Mouse (Mus musculus): ENCODE measurements around the gene Ccdc149. TPM values are rescaled to one million over a fixed set of nuclear protein-coding genes. Genes with fewer than 3 reads are reported as not detected.
A peak's percentile ranks its signal among the peaks of the same experiment; 100 is the strongest.

Ccdc149 gene
- total RNA-seq, 2 experiments from 2014 or later, result 40.4 to 44.9 TPM

DNA sequence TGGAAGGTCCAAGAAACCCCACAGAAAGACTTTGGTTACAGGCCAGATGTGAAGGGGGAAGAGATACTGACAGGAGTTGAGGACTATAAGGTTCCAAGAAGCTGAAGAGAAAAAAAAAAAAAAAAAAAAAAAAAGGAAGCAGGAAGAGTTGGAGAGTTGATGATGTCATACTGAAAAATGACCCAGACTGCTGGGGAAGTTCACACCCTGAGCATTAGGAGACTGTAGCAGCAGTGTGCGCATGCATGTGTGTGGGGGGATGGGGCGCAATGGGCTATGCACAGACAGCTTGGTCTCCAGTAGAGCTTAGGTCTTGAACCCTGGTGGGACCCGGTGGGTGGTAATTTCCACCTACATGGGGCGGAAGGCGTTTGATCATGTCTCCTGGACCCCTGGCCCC, 87.6 kb downstream of the Ccdc149 start:
- DNase-seq (ENCODE audit: low spot score in 2 of 2), result no peak

DNA sequence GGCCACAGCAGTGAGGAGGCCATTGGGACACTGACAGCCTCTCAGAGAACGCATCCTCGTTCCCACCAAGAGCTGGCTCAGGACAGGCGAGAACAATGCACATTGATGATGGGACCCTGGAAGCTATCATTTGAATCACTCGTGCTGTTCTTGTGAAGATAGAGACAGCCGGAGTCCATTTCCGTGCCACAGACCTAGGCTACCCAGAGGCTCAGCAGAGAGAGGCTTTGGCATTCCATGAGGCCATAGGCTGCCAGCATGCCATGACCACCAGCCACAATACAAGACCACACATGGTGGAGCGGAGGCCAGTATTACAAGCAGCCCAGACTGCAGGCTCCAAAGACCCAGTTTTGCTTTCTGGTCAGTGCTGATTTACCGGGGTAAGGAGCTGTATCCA, 88.5 kb downstream of the Ccdc149 start:
- no peak for DNase-seq (ENCODE audit: low spot score in 2 of 2)

DNA sequence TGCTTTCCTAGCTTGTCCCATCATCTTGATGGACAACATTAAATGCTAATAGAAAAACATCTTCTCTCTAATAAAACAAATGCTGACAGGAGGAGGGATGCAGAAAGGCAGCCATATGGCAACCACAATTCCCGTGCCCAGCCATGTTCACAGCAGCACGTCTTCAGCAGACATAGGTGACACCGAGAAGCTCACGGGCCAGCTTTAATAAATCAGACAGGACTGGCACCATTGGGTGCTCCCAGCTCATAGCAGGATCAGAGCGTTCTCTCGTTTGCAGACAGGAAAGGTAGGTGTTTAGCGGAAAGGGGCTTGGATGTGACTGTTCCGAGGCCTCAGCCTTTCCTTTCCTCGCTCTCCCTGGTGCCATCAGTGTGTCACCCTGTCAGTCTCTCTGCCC, 95.5 kb downstream of the Ccdc149 start:
- no peak for DNase-seq (ENCODE audit: low spot score in 2 of 2)

DNA sequence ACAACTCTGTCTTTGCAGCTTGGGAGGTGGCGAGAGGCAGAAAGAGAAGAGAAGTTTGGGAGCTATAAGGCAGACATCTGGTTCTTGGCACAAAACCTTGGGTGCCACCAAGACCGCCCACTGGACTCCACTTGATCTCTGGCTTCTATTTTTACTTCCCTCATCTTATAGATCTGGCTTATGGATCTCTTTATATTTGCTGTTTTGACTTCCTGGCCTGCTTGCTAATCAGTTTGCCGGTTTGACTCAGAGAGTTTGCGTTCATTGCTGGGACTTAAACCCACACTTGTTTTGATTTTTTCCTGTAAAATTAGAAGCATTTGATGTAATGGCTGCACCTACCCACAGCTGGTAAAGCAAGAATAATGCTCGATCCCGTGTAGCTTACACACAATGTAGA, 100.4 kb downstream of the Ccdc149 start:
- DNase-seq (ENCODE audit: low spot score in 2 of 2), result no peak

DNA sequence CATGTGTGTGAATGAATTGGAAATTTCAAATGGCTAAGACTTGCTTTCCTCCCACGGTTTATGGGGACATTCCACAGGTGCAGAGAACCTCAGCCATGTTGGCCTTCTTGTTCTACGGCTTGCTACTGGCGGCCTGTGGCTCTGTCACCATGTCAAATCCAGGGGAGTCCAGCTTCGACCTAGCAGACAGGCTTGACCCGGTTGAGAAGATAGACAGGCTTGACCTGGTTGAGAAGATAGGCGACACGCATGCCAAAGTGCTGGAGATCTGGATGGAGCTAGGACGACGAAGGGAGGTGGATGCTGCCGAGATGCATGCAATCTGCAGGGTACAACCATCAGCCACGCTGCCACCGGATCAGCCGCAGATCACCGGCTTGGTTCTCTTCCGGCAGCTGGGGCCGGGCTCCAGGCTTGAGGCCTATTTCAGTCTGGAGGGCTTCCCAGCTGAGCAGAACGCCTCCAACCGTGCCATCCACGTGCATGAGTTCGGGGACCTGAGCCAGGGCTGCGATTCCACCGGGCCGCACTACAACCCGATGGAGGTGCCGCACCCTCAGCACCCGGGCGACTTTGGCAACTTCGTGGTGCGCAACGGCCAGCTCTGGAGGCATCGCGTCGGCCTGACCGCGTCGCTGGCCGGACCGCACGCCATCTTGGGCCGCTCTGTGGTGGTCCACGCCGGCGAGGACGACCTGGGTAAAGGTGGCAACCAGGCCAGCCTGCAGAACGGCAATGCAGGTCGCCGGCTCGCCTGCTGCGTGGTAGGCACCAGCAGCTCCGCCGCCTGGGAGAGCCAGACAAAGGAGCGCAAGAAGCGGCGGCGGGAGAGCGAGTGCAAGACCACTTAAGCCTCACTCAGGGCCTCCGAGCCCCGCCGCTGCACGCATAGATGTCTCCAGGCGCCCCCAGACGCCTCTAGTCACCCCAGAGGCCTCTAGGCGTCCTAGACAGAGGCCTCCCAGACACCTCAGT, 103.2 kb downstream of the Ccdc149 start:
- DNase-seq (ENCODE audit: low spot score in 2 of 2), result peak; percentile 38 to 52

DNA sequence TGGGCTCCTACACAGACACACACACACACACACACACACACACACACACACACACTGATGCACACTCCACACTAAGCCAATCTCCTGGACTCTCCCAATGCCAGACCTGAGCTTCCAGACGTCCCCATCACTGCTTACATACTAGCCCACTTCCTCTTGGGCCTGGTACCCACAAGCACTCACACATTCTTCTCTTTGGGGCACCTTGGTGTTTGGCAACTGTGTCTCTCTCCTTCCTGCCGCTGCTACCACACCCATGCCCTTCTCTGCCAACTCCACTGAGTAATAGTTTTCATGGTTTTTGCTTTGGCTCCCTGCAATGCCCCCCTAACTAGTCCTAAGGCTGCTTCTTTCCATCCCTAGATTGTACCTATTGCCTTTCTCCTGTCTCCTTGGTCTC, 104.7 kb downstream of the Ccdc149 start:
- DNase-seq (ENCODE audit: low spot score in 2 of 2), result no peak

DNA sequence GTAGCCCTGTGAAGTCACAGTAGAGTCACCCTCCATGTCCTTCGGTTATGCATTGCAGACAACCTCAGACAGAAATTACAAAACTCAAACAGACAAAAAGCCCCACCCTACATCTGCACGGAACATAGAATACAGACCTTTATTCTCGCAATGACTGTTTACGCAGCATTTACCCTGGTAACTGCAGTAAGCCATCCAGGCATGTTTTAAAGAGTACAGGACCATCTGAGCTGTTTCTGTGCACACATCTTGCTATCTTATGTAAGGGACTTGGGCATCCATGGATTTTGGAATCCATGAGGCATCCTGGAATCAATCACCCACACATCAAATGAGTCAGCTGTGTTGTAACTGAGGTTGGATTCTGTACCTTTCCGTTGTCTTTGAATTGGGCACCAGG, 105.4 kb downstream of the Ccdc149 start:
- DNase-seq (ENCODE audit: low spot score in 2 of 2), result peak in 1 of 2 experiments; percentile 21

DNA sequence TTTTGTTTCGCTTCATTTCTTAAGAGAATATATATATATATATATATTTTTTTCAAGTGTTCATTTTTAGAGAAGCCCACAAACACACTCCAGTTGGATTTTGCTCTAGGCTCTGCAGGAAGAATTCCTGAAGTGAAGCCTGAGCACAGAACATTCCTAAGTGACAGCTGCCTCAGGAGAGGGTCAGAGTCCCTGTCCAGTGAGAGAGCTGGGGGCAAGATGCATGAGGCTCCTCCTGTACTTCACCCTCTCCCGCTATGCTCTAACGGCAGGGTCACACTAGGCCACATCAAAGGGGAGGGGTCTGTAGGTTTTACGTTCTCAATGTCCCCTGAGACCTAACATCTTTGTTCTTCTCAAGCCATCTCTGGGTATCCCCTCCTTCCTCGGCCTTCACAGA, 106.8 kb downstream of the Ccdc149 start:
- no peak for DNase-seq (ENCODE audit: low spot score in 2 of 2)

DNA sequence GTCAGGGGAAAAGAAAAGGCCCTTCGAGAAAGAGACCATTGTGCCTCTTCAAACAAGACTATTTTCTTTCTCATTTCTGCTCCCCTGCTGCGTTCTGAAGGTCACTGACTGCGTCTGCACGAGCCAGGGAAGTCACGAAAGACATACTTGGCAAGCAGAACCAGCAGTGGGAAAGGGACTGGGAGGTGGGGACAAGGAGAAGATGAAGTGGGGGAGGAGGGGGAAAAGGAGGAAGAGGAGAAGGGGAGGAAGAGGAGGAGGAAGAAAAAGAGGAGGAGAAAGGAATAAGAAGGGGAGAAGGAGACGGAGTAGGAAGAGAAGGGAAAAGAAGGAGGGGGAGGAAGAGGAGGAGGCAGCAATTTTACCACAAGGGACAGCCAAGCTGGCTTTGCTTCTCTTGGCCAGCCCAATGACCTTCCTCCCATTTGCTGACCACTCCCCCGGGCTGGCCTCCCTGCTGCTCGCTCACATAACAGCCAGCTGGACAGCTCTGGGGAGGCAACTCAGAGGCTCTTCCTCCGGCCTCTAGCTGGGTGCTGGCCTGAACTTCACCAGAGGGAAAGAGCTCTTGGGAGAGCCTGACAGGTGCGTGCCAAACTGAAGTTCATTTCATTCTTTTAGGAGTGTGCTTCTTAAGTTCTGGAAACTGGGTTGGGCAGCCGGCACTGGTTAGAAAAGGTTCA, 107.7 kb downstream of the Ccdc149 start, which contains the start of gene Sod3:
TSS of gene Sod3 (plus strand) at position 324 of the 683 bp plus-strand sequence.
- no peak for DNase-seq (ENCODE audit: low spot score in 2 of 2)

DNA sequence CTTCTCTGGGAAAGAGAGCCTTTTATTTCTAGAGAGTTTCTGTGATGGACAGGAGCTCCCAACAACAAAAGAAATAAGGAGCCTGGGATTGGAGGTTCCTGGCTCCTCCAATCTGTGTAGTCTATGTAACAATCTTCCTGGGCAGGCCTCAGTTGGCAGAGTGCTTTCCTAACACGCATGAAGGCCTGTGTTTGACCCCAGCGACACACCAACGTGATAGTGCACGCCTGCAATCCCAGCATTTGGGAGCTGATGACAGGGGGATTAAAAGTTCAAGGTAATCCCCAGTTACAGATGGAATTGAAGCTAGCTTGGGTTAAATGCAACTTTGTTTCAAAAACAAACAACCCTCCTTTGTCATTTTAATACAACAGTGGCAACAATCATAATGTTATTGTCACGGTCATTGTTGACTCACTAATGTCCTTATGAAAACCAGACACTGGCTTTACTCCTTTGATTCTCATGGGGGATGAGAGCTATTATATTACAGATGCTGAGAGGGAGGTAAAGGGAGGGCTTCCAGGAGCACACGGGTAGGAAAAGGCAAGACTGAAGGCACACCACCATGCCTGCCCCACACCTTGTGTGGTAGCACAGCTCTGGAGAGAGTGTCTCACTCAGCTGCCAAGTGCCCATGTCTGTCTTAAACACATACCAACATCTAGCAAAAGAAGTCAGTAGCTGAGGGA, 108.4 kb downstream of the Ccdc149 start:
- no peak for DNase-seq (ENCODE audit: low spot score in 2 of 2)

DNA sequence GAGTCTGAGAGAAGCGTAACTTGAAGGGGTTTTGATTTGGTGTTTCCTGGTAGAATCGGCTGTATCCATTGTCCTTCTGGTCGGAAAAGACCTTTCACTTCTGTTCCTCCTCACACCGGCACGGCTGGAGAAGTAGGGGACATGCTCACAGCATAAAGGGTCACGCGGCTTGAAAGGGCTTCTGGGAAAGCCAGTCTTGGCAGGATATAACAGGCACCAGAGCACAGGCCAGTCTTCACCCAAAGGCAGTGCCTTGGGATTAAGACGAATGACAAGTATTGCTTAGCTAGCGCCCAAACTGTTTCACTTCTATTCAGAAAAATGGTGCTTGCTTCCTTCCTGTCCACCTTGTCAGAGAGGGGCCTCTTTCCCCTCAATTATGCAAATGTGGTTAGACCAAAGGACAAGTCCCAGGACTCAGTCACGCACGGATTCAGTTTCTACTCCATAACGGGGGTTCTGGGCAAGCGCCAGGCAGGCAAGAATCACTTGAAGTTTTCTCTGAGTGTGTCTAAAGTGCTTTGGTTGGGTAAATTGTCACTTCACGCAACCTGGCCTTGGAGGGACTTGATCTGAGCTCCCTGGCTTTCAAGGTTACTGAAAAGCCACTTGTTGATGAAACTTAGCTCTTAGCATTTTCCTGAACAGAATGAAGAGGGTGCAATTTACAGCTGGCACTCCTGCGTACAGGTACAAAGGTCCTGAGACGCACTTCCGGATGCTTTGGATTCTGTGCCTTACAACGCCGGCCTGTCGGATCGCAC, 110.9 kb downstream of the Ccdc149 start:
- no peak for DNase-seq (ENCODE audit: low spot score in 2 of 2)

DNA sequence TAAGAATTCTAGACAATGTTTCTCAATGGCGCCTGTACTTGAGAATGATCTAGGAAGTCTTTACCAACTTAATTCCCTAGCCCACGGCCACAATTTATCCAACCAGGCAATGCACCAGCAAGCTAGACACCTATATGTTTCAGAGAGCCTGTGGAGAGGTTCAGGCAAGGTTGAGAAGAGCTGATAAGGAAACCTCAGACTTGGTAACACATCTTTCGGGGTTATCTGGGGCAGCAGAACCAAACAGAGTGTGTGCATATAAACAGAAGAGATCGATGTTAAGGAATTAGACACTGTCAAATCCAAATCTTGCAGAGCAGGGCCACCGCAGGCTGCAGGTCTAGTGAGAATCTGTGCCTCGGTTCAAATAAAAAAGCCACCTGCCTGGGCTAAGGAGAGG, 113.2 kb downstream of the Ccdc149 start:
- no peak for DNase-seq (ENCODE audit: low spot score in 2 of 2)

DNA sequence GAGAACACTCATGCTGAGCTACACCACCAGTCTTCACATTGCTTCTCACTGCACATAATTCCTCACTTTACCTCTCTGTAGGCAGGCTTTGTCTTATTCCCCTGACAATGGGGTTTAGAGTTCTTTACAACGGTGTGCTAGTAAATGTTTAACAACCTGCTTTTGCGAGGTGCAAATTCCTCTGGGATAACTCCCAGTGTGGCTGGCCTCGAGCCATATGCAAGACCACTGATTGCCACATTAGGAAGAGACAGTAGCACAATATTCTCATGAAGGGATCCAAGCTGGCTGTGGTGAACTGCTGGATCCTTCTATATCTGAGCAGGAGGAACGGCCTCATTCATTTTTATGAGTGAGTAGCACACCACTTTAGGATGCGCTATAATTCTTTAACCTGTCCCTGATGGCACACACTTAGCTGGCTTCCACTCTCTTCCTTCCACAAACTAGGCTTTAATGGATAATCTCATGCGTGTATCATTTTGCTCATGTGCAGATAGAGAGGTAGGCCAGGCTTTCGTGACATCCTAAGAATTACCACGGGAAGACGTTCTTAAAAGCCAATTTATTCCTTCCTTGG, 114.1 kb downstream of the Ccdc149 start:
- DNase-seq (ENCODE audit: low spot score in 2 of 2), result no peak

DNA sequence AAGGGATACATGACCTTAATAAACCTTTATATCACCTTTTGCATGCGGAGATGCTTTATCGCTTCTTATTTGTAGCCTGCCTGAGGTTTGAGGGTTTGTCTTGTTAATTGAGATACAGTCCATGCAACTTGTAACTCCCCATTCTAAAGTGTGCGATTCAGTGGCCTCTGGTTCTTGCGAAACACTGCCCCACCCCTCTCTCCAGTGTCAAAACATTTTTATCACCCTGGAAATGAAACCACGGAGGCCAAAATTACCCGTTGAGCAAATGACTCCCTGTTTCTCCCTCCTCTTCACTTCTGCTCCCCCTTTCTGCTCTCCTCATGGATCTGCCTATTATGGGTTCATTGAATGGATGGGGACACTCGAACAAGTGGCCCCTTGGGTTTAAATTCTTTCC, 115.7 kb downstream of the Ccdc149 start:
- DNase-seq (ENCODE audit: low spot score in 2 of 2), result no peak

DNA sequence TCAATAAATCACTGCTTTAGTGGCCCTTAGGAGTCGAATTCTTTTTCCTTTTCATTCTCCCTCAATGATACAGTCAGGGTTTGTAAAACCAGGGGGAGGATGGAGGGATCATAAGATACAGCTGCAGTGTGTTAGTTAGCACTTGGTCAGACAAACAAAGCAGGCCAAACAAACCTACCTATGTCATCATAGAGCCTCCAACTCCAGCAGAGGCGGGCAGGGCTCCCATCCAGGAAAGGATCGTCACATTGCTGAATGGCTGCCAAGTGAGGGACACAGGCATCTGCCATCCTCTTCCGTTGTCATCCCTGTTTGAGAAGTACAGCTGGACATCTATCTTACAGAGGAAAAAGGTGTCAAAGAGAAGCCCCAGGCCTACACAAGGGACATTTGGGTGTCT, 116.9 kb downstream of the Ccdc149 start:
- DNase-seq (ENCODE audit: low spot score in 2 of 2), result no peak

DNA sequence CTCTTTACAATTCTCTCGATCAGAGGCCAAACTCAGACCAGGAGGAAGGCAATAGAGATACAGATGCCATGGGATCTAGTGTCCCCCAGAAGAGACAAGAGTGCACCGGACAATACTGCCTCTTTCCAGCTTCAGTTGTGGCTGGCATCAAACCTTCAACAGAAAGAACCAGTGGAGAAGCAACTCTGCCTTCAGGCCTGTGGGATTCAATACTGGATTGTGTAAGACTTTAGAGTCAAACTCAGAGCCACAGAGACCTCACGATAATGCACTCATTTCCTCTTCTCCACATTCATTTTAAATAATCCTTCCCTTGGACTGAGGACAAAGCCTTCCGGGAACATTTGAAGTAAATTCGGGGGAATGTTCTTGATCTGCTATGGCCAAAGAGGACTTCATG, 118.6 kb downstream of the Ccdc149 start:
- no peak for DNase-seq (ENCODE audit: low spot score in 2 of 2)

DNA sequence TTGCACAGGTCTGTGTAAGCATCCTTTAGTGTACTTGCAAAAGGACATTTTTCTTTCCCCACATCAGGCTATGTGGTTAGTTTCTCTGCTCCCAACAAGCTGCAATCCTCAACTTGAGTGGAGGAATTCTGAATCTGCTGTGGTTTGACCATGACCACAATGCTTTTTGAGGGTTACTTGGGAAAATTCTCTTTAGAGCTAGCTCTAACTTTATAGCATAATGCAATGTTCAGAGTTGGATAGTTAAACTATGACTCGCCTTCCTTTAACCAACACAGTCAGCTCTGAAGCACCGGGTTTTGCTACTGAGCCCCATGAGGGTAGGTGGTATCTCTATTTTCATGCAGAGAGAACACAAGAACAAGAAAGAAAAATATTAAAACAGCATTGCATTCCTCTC, 119.8 kb downstream of the Ccdc149 start:
- no peak for DNase-seq (ENCODE audit: low spot score in 2 of 2)

DNA sequence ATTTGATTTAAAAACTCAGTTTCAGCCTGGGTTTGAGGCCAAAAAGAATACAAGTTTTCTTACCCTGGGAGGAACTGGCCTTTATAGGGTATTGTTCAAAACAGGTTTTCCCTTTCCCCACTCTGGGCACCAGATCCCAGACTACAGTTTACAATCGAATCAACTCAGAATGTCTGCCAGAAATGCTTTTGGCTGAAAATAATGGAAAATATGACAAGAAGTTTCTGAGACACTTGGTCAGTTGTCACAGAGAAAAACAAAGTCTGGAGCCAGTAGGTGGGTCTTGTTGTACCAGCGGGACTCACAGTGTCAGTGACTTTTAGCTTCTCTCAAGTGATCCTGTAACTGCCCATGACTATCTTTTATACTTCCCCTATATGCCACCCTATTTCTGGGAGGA, 120.9 kb downstream of the Ccdc149 start:
- DNase-seq (ENCODE audit: low spot score in 2 of 2), result no peak

DNA sequence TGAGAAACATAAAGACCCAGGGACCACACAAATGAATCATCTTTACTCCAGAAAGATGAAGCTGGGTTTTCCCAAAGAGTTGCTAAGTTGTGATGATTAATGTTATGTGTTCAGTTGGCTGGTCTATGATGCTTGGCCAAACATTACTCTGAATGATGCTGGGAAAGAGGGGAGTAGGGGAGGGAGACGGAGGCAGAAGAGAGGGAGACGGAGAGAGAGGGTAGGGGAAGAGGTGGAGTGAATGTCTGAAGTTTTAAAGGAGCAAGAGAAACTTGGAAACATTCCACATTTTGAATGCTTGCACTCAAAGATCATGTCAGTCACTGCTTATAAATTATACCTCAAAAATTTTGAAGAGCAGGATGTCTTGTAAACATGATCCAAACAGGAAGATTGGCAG, 124.4 kb downstream of the Ccdc149 start:
- DNase-seq (ENCODE audit: low spot score in 2 of 2), result no peak

DNA sequence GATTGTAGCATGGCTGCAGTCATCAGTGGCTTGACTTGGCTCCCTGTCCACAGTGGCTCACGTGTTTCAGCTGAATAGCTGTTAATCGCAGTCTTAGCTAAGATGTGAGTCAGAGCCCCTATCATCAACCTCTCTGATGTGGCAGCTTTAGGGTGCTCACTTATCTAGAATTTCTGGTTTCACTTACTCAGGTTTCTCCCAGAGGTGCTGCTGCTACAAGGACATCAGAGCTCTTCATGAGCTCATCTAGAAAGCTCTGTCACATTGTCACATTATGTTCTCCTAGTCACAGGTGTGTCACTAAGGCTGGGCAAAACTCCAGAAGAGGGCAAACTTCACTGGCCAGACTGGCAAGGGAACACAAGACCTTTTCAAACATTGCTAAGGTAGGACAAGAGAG, 132.2 kb downstream of the Ccdc149 start:
- no peak for DNase-seq (ENCODE audit: low spot score in 2 of 2)

DNA sequence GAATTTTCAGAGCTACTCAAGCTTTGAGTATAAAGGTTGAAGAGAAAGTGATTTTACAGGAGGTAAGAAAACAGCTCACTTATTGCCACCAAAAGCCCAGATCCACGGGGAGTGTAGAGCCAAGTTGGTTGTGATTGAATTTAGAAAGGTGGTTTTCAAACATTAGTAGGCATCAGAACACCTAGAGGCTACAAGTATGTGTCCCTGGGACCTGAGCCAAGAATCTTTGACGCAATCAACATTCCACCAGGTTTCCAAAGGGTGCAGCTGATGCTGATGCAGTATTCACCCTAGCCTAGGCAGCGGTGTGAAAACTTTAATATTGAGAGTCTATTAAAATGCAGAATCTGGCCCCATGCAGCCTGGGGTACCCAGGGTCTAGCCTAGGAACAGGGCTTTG, 135.7 kb downstream of the Ccdc149 start:
- DNase-seq (ENCODE audit: low spot score in 2 of 2), result no peak

Data from layer of hippocampus, postnatal 14 days (tissue).